Mouse (Mus musculus) central nervous system, embryonic 14 days (tissue): ENCODE data around the gene Tarbp1. TPM values are rescaled to one million over a fixed set of nuclear protein-coding genes. Genes with fewer than 3 reads are reported as not detected.

ENCODE experiments used
- polyA plus RNA-seq: library from polyadenylated mRNA; depleted of rRNA; stranded (reverse); fragments of >200 nt; gene quantifications from 2 replicates; pipeline ENCODE4 v1.2.3, GENCODE M21; 2012; rRNA removed

Tarbp1 gene
- 5.5 and 5.7 TPM in 2 replicates for polyA plus RNA-seq

DNA sequence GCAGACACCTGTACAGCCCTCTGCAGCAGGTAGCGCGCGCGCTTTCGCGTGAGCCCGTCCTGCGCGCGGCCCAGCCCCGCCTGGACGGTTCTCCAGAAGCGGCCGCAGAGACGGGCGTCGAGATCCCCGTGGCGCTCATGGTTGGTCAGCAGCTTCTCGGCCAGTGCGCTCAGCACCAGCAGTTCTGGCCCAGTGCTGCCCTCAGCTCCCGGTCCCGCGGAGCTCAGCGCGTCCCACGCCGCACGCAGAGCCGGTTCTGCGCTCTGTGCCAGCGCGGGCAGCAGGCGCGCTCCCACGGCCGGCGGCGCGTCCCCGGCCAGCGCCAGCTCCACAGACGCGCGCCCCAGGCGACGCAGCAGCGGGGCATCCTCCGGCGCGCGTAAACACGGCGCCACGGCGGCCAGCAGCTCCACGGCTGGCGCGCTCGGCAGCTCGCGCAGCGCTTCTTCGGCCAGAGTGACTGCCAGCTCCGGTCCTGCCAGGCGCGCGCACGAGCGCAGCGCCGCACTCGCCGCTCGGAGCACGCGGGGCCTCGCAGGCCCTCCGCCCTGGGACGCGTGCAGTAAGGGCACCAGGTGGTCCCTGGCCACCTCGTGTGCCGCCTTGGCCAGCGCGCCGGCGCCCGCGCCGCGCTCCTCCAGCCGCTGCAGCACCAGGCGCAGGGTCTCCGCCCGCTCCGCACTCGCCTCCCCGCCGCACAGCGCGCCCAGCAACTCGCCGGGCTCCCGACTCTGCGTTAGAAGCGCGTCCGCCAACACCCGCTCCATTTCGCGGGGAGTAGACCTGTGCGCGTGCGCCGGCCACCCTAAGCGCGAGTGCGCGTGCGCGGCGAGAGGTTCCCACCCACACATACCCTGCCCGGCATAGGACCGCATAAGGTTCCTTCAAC, at the start of gene Tarbp1:
Gene Tarbp1, minus strand, starts transcription at position 767 of the 889 bp plus-strand sequence.

GRCm38 (mm10) chr8:126422174-126422919, 52.5 kb downstream of the Tarbp1 start, which contains the start of gene Coa6:
TSS of gene Coa6 (plus strand) at chr8:126422515.

Other genes with a start within 250 kb of the Tarbp1 start
- 0.84 and 1.4 TPM in 2 replicates for gene Slc35f3, start 176.5 kb downstream of the Tarbp1 start, polyA plus RNA-seq
- gene Coa6, start 52.5 kb downstream of the Tarbp1 start, polyA plus RNA-seq, result 30.8 and 32.7 TPM in 2 replicates
- gene Irf2bp2, start 118.9 kb upstream of the Tarbp1 start, polyA plus RNA-seq, result 33.2 and 36.9 TPM in 2 replicates